Mouse (Mus musculus): Measurements from ENCODE around the gene Slc22a29.
"Not testable (repeated sequence)": the region's sequence is repeated elsewhere in the genome, so short reads cannot be mapped to it uniquely, and the experiment has no call there.

The Slc22a29 gene

DNA sequence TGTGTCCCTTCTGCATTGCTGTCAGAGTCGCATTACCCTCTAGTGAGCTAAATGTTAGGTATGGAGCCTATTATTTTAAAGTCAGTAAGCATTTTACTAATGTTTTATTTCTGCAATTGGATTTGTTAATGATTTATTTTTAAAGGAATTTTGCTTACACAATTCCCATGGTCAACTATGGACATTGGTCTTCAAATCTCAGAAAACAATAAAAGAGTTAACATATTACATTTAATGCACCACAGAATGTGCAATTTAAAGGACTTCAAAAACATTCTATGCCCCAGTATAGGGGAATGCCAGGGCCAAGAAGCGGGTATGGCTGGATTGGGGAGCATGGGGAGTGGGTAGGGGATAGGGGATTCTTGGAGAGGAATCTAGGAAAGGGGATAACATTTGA lies at the start of gene Slc22a29:
Slc22a29 (minus strand) TSS at position 101 of the 400 bp plus-strand sequence.
- no peak for TF ChIP-seq CTCF (conservative IDR thresholded peaks at IDR 0.05; ENCODE audit: low read length)
- TF ChIP-seq POU5F1 (IDR thresholded peaks at IDR 0.05; ENCODE audit: borderline replicate concordance, low read length), result no peak
- no peak for TF ChIP-seq NANOG (IDR thresholded peaks at IDR 0.05; ENCODE audit: borderline replicate concordance, low read length)

DNA sequence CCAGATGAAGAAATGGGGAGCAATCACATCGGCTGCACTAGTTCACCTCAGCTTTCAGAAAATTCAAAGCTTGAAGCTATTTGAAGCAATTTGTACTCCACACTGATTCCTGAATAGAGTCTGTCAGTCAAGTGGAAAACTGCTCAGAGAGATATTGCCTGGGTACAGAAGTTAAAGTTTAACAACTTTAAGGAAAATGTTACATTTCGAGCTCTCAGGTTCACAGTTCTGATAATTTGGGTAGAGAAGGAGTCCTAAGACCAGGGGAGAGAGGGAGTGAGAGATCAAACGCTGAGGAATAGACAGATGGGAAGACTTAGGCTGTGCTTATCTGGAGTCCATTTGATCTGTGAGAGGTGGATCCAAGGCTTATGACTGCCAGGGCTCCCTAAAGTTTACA lies 46.6 kb upstream of the Slc22a29 start:
- Histone ChIP-seq H3K27me3 (ENCODE audit: insufficient read depth, low read length) (no peaks in the 10 kb centered on the region), H3K4me1 (replicated peaks; ENCODE audit: low read depth, low read length) (no peaks in the 10 kb centered on the region), H3K4me3 (replicated peaks; ENCODE audit: low read length) (no peak overlapping the region), H3K36me3 (ENCODE audit: insufficient read depth, low read length) (no peaks in the 10 kb centered on the region), H3K9me3 (ENCODE audit: low read length) (no peaks in the 10 kb centered on the region; the same call in 1 of the 2 replicates)
- TF ChIP-seq CTCF (conservative IDR thresholded peaks at IDR 0.05; ENCODE audit: low read length), result no peak
- TF ChIP-seq POU5F1 (IDR thresholded peaks at IDR 0.05; ENCODE audit: borderline replicate concordance, low read length), result no peak
- no peak for TF ChIP-seq NANOG (IDR thresholded peaks at IDR 0.05; ENCODE audit: borderline replicate concordance, low read length)

More for the DNA sequence above, at the start of gene Slc22a29:
- Histone ChIP-seq H3K36me3 (ENCODE audit: insufficient read depth, low read length) (no peaks in the 10 kb centered on the region), H3K27me3 (ENCODE audit: insufficient read depth, low read length) (no peaks in the 10 kb centered on the region), H3K4me1 (replicated peaks; ENCODE audit: low read depth, low read length) (no peaks in the 10 kb centered on the region), H3K9me3 (ENCODE audit: low read length) (no peaks in the 10 kb centered on the region), H3K4me3 (replicated peaks; ENCODE audit: low read length) (no peak within 1 kb of the TSS)

DNA sequence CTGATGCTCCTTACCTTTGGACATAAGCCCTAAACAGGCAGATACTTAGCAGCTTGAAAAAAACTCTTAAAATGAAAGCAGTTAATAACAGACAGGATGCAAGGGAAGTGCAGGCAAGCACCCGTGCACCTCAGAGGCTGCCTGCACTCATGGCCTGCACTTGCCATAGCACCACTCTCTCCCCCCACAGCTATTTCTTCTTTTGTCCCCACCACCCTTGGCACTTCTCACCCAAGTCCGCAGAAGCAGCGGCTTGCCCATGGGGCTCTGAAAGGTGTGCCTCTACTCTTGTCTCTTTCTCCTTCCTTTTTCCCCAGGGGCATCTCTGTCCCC lies 34.0 kb upstream of the Slc22a29 start:
- TF ChIP-seq CTCF (conservative IDR thresholded peaks at IDR 0.05; ENCODE audit: low read length), result no peak
- no peak for TF ChIP-seq POU5F1 (IDR thresholded peaks at IDR 0.05; ENCODE audit: borderline replicate concordance, low read length)
- no peak for TF ChIP-seq NANOG (IDR thresholded peaks at IDR 0.05; ENCODE audit: borderline replicate concordance, low read length)
- peaks cover 63% of the 10 kb centered on the region for H3K9me3 ChIP-seq (ENCODE audit: low read length)
- no peaks in the 10 kb centered on the region for H3K27me3 ChIP-seq (ENCODE audit: insufficient read depth, low read length)
- no peaks in the 10 kb centered on the region for H3K36me3 ChIP-seq (ENCODE audit: insufficient read depth, low read length)
- no peaks in the 10 kb centered on the region for H3K4me1 ChIP-seq (replicated peaks; ENCODE audit: low read depth, low read length)
- H3K4me3 ChIP-seq (replicated peaks; ENCODE audit: low read length), result peak overlapping the region; percentile 78

DNA sequence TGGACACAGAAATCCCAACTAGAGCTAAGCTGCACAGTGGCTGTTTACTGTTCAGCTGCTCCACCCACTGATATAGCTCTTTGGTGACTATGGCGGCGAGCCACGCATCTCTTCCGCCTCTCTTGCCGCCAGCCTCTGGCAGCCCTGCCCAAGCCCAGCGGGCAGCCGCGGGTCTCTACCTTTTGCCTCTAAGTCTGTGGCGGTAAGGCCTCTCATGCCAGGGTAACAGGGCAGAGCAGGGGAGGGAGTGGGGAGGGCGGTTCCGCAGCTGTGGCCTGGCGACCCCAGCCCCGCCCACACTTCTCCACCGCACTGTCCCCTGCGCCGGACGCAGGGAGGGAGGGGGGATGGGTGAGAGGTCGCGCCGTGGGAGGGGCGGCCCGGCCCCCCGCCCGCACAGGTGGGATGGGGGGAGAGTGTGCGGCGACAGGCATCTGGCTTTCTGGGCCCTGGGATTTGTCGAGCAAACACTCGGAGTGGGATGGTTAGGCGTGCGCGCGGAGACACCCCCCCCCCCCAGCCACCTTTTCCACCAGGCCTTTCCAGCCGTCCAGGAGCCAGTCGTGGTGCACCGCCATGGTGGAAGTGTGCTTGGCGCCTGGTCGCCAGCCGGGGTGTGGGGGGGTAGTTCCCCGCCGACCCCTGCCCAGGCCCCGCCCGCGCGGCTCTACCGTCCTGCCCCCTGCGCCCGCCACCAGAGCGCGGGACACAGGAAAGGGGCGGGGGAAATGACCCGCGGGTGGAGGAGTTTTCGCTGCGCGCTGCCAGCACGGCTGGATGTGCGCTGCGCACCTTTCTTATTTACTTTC lies 33.4 kb upstream of the Slc22a29 start:
- Histone ChIP-seq H3K27me3 (ENCODE audit: insufficient read depth, low read length) (no peaks in the 10 kb centered on the region), H3K36me3 (ENCODE audit: insufficient read depth, low read length) (no peaks in the 10 kb centered on the region), H3K9me3 (ENCODE audit: low read length) (peaks cover 57% of the 10 kb centered on the region), H3K4me1 (replicated peaks; ENCODE audit: low read depth, low read length) (no peaks in the 10 kb centered on the region), H3K4me3 (replicated peaks; ENCODE audit: low read length) (peak overlapping the region; percentile 78)
- TF ChIP-seq CTCF (conservative IDR thresholded peaks at IDR 0.05; ENCODE audit: low read length), result no peak
- TF ChIP-seq NANOG (IDR thresholded peaks at IDR 0.05; ENCODE audit: borderline replicate concordance, low read length), result no peak
- TF ChIP-seq POU5F1 (IDR thresholded peaks at IDR 0.05; ENCODE audit: borderline replicate concordance, low read length), result no peak

DNA sequence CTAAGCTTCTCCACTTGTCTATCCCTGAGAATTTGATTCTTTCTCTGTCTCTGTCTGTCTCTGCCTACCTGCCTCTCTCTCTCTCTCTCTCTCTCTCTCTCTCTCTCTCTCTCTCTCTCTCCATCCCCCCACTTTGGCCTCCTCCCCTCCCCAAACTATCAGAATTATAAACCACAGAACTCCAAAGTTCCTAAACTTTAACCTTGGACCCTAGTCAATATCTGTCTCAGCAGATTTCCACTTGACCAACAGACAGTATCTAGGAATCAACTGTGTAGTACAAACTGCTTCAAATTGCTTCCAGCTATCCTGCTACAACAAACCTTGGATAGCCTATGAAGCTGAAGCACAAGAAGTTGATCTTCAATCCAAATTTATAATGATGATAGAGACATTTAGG lies 10.2 kb upstream of the Slc22a29 start:
- Histone ChIP-seq H3K9me3 (ENCODE audit: low read length) (no peaks in the 10 kb centered on the region), H3K4me3 (replicated peaks; ENCODE audit: low read length) (no peak overlapping the region), H3K4me1 (replicated peaks; ENCODE audit: low read depth, low read length) (no peaks in the 10 kb centered on the region), H3K27me3 (ENCODE audit: insufficient read depth, low read length) (no peaks in the 10 kb centered on the region), H3K36me3 (ENCODE audit: insufficient read depth, low read length) (no peaks in the 10 kb centered on the region)
- TF ChIP-seq POU5F1 (IDR thresholded peaks at IDR 0.05; ENCODE audit: borderline replicate concordance, low read length) (no peak), CTCF (conservative IDR thresholded peaks at IDR 0.05; ENCODE audit: low read length) (no peak), NANOG (IDR thresholded peaks at IDR 0.05; ENCODE audit: borderline replicate concordance, low read length) (no peak)

DNA sequence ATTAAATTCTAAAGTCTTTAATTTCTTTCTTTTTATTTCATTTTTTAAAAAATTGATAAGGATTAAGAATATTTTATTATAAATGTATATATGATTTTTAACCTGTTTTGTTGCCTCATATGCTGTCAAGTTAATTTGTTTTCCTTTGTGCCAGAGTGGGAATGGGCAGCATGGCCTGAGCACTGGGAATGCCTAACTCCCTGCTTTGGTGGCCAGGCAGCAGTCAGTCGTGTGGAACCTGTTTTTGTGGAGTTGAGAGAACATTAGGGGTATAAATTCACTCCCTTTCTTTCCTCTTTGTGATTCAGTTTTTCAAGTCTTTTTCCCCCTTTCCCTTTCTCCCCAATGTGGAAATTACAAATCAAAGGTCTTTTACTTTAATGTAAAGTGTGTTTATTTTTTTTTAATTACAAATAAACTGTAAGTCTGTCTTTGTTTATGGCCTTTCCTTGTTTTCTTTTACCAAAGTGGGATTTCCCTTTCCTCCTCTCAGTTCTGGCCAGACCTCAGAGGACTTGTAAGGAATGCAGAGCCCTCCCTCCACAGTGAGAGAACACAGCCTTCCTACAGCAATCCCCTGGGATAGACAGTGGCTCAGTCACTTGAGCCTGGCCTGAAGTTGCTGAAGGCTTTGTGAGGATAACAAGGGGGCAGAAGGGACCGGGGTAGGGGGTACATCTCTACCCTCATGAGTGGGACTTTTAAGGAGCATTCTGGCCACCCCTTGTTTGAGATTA lies 69.7 kb downstream of the Slc22a29 start:
- H3K36me3 ChIP-seq (ENCODE audit: insufficient read depth, low read length), result no peaks in the 10 kb centered on the region
- H3K27me3 ChIP-seq (ENCODE audit: insufficient read depth, low read length), result no peaks in the 10 kb centered on the region
- H3K4me3 ChIP-seq (replicated peaks; ENCODE audit: low read length), result no peak overlapping the region
- H3K9me3 ChIP-seq (ENCODE audit: low read length), result peaks cover 40% of the 10 kb centered on the region
- TF ChIP-seq POU5F1 (IDR thresholded peaks at IDR 0.05; ENCODE audit: borderline replicate concordance, low read length) (no peak), CTCF (conservative IDR thresholded peaks at IDR 0.05; ENCODE audit: low read length) (no peak), NANOG (IDR thresholded peaks at IDR 0.05; ENCODE audit: borderline replicate concordance, low read length) (no peak)
- no peaks in the 10 kb centered on the region for H3K4me1 ChIP-seq (replicated peaks; ENCODE audit: low read depth, low read length)

DNA sequence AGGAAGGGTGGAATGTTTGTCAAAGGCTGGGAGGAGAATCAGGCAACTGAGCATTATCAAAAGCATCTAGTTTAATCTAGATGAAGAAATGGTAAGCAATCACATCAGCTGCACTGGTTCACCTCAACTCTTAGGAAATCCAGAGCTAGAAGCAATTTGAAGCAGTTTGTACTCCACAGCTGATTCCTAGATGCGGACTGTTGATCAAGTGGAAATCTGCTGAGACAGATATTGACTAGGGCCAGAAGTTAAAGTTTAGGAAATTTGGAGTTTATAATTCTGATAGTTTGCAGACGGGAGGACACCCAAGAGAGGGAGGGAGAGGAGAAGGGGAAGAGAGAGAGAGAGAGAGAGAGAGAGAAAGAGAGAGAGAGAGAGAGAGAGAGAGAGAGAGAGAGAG lies 76.0 kb downstream of the Slc22a29 start:
- H3K36me3 ChIP-seq (ENCODE audit: insufficient read depth, low read length); H3K4me1 ChIP-seq (replicated peaks; ENCODE audit: low read depth, low read length); H3K4me3 ChIP-seq (replicated peaks; ENCODE audit: low read length); H3K27me3 ChIP-seq (ENCODE audit: insufficient read depth, low read length): not testable (repeated sequence)
- peaks cover 15% of the 10 kb centered on the region; the same call in 1 of the 2 replicates for H3K9me3 ChIP-seq (ENCODE audit: low read length)

DNA sequence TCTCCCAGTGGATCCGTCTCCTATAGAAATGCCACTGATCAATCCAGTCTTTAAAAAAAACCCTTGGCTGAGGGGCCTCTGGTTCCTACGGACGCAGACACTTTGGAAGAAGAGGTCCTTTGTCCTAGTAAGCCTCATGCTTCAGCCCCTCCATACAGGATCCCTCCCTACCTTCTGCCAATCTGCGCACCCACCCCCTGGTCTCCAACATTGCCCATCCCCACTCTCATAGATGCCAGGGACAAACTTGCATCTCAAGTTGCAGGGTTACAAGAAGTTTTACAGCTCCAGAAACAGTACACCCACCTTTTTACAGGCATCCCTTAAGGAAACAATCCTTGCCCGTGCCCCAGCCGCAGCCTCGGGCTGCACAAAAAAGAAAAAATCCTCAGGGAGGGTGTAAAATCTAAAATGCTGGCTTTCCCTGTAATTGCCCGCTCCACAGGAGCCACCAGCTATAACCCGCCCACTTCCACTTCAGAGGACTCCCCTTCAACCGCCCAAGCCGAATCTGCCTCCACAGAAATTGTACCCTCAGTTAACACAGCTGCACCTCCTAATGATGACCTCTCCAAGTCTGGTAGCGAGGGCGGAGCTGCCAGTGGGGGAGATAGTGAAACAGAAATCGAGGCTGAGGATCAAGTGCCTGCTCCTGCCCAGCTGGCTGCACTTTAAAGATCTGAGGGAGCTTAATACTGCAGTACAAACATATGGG lies 84.4 kb downstream of the Slc22a29 start:
- H3K9me3 ChIP-seq (ENCODE audit: low read length), result peaks cover 14% of the 10 kb centered on the region; the same call in 1 of the 2 replicates
- not testable (repeated sequence) for H3K36me3 ChIP-seq (ENCODE audit: insufficient read depth, low read length); H3K4me1 ChIP-seq (replicated peaks; ENCODE audit: low read depth, low read length); H3K4me3 ChIP-seq (replicated peaks; ENCODE audit: low read length); H3K27me3 ChIP-seq (ENCODE audit: insufficient read depth, low read length)

DNA sequence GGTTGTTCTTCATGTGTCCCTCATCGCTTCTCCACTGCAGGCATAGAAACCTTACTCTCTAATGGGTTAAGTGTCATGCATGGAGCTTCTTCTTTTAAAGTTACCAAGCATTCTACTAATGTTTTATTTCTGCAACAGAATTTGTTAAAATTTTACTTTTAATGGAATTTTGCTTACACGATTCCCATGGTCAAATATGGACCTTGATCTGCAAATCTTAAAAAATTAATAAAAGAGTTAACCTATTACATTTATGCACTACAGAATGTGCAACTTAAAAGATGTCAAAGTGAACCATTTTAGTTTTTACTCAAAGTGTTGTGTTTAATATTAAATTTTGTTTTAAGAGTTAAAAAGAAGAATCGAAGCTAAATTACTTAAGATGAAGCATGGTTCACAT lies 86.8 kb downstream of the Slc22a29 start, which contains the start of gene Slc22a28:
Slc22a28 (minus strand) TSS at position 102 of the 400 bp plus-strand sequence.
- H3K27me3 ChIP-seq (ENCODE audit: insufficient read depth, low read length); H3K4me1 ChIP-seq (replicated peaks; ENCODE audit: low read depth, low read length); H3K4me3 ChIP-seq (replicated peaks; ENCODE audit: low read length); H3K36me3 ChIP-seq (ENCODE audit: insufficient read depth, low read length); H3K9me3 ChIP-seq (ENCODE audit: low read length): not testable (repeated sequence)
